Mouse (Mus musculus): ENCODE results near the gene Scp2. TPM values are rescaled to one million over a fixed set of nuclear protein-coding genes. Genes with fewer than 3 reads are reported as not detected.

The Scp2 gene
- polyA plus RNA-seq, 1 experiment from 2014 or later = 311 TPM

- Histone ChIP-seq H3K36me3 (no peaks in the 10 kb centered on the region), H3K4me3 (no peak overlapping the region), H3K4me2 (no peak overlapping the region), H3K27me3 (peaks cover 22% of the 10 kb centered on the region), H3K9me3 (no peaks in the 10 kb centered on the region), H3K9ac (no peak overlapping the region), H3K4me1 (peaks cover 18% of the 10 kb centered on the region), H3K27ac (no peak overlapping the region)
- 16% methylated on average over 3 of the region's 3 CpGs for WGBS
- no peak for ATAC-seq (ENCODE audit: borderline replicate concordance, extremely low read depth, low FRiP score, low TSS enrichment)
Observed at GRCm38 (mm10) chr4:108026193-108026592, 118.6 kb downstream of the Scp2 start.

GRCm38 (mm10) chr4:108025269-108025668 is 119.5 kb downstream of the Scp2 start:
- Histone ChIP-seq H3K27me3 (peaks cover 13% of the 10 kb centered on the region), H3K9ac (no peak overlapping the region), H3K4me2 (peak overlapping the region; percentile 37), H3K9me3 (no peaks in the 10 kb centered on the region), H3K27ac (no peak overlapping the region), H3K4me1 (peaks cover 12% of the 10 kb centered on the region), H3K36me3 (no peaks in the 10 kb centered on the region), H3K4me3 (0 out of 2 replicates have a peak overlapping the region, but pooled peaks have one; percentile 6)
- peak; percentile 62; the same call in 1 of the 2 replicates for ATAC-seq (ENCODE audit: borderline replicate concordance, extremely low read depth, low FRiP score, low TSS enrichment)
- WGBS = 8% methylated on average over 10 of the region's 10 CpGs

DNA sequence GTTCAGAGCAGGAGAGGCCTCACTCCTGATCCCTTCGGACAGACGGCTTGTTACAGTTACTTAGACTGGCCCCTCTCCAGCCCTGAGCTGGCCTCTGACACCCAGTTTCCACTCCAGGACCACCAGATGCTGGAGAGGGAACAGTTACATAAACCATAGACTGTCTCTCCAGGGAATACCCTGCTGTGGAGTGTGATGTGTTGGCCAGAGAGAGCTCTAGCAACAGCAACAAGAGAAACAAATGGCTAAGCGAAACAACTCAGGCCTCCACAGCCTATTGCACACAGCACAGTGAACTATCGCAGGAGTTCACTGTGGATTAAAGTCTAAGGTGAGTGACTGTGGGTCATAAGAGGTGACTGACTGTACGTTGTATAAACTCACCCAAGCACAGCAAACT is 120.2 kb downstream of the Scp2 start:
- H3K9me3 ChIP-seq = no peaks in the 10 kb centered on the region
- no peak overlapping the region for H3K4me2 ChIP-seq
- no peak overlapping the region for H3K9ac ChIP-seq
- no peak for ATAC-seq (ENCODE audit: borderline replicate concordance, extremely low read depth, low FRiP score, low TSS enrichment)
- H3K27ac ChIP-seq = peak overlapping the region; percentile 58
- peaks cover 7% of the 10 kb centered on the region; the same call in 1 of the 2 replicates for H3K27me3 ChIP-seq
- H3K4me3 ChIP-seq = no peak overlapping the region
- 49% methylated on average over 5 of the region's 5 CpGs for WGBS
- peaks cover 12% of the 10 kb centered on the region for H3K4me1 ChIP-seq
- H3K36me3 ChIP-seq = no peaks in the 10 kb centered on the region

GRCm38 (mm10) chr4:108023186-108023585 is 121.6 kb downstream of the Scp2 start:
- ATAC-seq (ENCODE audit: borderline replicate concordance, extremely low read depth, low FRiP score, low TSS enrichment) = no peak
- Histone ChIP-seq H3K36me3 (no peaks in the 10 kb centered on the region), H3K9ac (no peak overlapping the region), H3K9me3 (no peaks in the 10 kb centered on the region), H3K4me3 (no peak overlapping the region), H3K27me3 (no peaks in the 10 kb centered on the region), H3K27ac (no peak overlapping the region), H3K4me2 (no peak overlapping the region), H3K4me1 (peaks cover 12% of the 10 kb centered on the region)
- WGBS = 75% methylated on average over 4 of the region's 4 CpGs

GRCm38 (mm10) chr4:108020178-108020577 is 124.6 kb downstream of the Scp2 start:
- ATAC-seq (ENCODE audit: borderline replicate concordance, extremely low read depth, low FRiP score, low TSS enrichment) = no peak
- no peaks in the 10 kb centered on the region for H3K36me3 ChIP-seq
- no peak overlapping the region for H3K27ac ChIP-seq
- no peak overlapping the region for H3K9ac ChIP-seq
- H3K9me3 ChIP-seq = no peaks in the 10 kb centered on the region
- H3K4me3 ChIP-seq = no peak overlapping the region
- H3K4me1 ChIP-seq = peaks cover 6% of the 10 kb centered on the region; the same call in 1 of the 2 replicates
- H3K27me3 ChIP-seq = no peaks in the 10 kb centered on the region
- no peak overlapping the region for H3K4me2 ChIP-seq
- 80% methylated on average over 6 of the region's 6 CpGs for WGBS

GRCm38 (mm10) chr4:108018961-108019921 is 125.6 kb downstream of the Scp2 start:
- no peak for ATAC-seq (ENCODE audit: borderline replicate concordance, extremely low read depth, low FRiP score, low TSS enrichment)
- Histone ChIP-seq H3K9ac (no peak overlapping the region), H3K4me2 (no peak overlapping the region), H3K27me3 (no peaks in the 10 kb centered on the region), H3K4me3 (no peak overlapping the region), H3K36me3 (no peaks in the 10 kb centered on the region), H3K4me1 (peaks cover 5% of the 10 kb centered on the region; the same call in 1 of the 2 replicates), H3K27ac (no peak overlapping the region), H3K9me3 (no peaks in the 10 kb centered on the region)
- WGBS = 47% methylated on average over 13 of the region's 14 CpGs

DNA sequence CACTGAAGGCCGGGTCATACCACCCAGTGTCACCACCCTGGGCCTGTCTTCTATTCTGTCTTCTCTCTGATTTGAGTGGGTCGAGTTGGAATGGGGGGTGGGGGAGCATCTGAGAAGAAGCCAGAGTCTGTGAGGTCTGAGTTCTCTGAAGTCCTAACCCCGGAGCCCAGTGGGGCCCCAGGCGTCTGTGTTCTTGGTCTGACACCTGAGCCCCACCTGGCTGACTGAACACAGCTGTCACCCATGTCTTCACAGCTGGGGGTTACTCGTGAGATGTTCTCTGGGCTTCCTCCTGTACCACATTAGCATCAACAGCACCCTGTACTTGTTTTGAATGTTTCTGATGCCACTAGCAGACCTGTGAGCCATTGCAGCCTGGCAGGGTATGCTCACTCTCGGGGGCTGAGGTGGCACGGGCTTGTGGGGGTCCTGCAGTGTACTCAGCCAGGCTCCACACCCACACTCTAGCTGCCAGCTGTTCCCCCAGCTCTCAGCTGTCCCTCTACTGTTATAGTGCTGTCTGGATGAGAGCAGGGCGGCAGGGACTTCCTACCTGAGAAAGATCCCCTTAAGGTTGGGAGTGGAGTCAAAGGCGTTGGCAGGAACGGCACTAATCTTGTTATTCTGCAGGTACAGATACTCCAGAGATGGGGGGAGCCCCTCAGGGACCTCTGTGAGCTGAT is 126.4 kb downstream of the Scp2 start:
- no peaks in the 10 kb centered on the region for H3K9me3 ChIP-seq
- no peak for ATAC-seq (ENCODE audit: borderline replicate concordance, extremely low read depth, low FRiP score, low TSS enrichment)
- no peak overlapping the region for H3K27ac ChIP-seq
- no peak overlapping the region for H3K9ac ChIP-seq
- H3K4me1 ChIP-seq = peaks cover 5% of the 10 kb centered on the region; the same call in 1 of the 2 replicates
- WGBS = 34% methylated on average over 10 of the region's 10 CpGs
- no peak overlapping the region for H3K4me3 ChIP-seq
- no peaks in the 10 kb centered on the region for H3K36me3 ChIP-seq
- no peak overlapping the region for H3K4me2 ChIP-seq
- H3K27me3 ChIP-seq = no peaks in the 10 kb centered on the region

GRCm38 (mm10) chr4:108017839-108018238 is 127.0 kb downstream of the Scp2 start:
- Histone ChIP-seq H3K4me3 (no peak overlapping the region), H3K27ac (no peak overlapping the region), H3K36me3 (no peaks in the 10 kb centered on the region), H3K4me2 (no peak overlapping the region), H3K9ac (no peak overlapping the region), H3K4me1 (peaks cover 5% of the 10 kb centered on the region; the same call in 1 of the 2 replicates), H3K27me3 (no peaks in the 10 kb centered on the region), H3K9me3 (no peaks in the 10 kb centered on the region)
- WGBS = 73% methylated on average over 7 of the region's 7 CpGs
- no peak for ATAC-seq (ENCODE audit: borderline replicate concordance, extremely low read depth, low FRiP score, low TSS enrichment)

DNA sequence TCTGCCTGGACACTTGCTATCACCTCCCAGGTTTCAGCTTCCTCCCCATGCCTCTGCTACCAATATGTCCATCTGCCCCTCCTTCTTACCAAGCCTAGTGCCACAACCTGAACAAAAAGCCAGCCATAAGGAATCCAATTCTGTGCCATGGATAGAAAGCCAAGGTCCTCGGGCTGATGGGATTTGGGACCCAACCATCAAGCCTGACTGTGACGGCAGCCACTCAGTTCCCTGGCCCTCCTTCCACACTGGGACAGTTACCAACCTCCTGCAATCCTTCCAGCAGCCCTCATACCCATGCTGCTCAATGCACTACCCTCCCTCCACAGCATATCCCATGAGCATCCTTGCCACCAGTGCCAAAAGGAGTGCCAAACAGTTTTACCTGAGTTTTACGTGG is 128.5 kb downstream of the Scp2 start:
- no peak overlapping the region for H3K27ac ChIP-seq
- WGBS = 79% methylated on average over 3 of the region's 3 CpGs
- no peaks in the 10 kb centered on the region for H3K36me3 ChIP-seq
- ATAC-seq (ENCODE audit: borderline replicate concordance, extremely low read depth, low FRiP score, low TSS enrichment) = no peak
- H3K27me3 ChIP-seq = no peaks in the 10 kb centered on the region
- H3K4me3 ChIP-seq = no peak overlapping the region
- peaks cover 5% of the 10 kb centered on the region; the same call in 1 of the 2 replicates for H3K4me1 ChIP-seq
- H3K9me3 ChIP-seq = no peaks in the 10 kb centered on the region
- H3K9ac ChIP-seq = no peak overlapping the region
- no peak overlapping the region for H3K4me2 ChIP-seq

DNA sequence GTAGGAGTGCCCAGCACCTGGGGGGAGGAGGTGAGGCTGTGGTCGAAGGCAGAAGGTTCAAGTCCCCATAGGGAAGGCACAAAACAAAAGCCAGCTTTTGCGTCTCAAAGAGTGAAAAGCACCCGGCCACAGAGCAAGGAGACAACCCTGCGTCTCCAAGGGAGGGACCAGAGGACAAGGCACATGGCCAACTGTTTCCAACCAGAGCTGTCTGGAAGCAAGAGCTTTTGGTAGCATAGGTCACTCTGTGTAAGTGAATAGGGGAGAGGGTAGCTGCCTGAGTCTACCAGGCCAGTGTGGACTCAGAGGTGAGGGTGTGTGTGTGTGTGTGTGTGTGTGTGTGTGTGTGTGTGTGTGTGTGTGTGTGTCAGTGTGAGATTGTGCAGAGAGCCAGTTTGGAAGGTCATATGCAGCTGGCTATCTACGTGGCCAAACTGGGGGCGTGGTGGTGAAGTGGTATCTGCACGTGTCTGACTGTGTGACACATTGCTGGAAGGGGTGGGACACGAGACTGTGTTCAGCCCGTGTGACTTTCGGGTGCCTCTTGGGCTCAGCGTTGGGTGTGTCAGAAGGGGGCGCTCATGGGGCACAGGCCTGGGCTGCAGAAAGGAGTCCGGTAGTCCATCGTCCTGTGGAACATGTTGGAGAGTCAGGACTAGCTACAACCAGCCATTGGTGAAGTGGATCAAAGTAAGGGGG is 129.6 kb downstream of the Scp2 start:
- Histone ChIP-seq H3K27ac (no peak overlapping the region), H3K27me3 (no peaks in the 10 kb centered on the region), H3K4me3 (no peak overlapping the region), H3K4me1 (peaks cover 5% of the 10 kb centered on the region; the same call in 1 of the 2 replicates), H3K4me2 (no peak overlapping the region), H3K9ac (no peak overlapping the region), H3K9me3 (no peaks in the 10 kb centered on the region), H3K36me3 (no peaks in the 10 kb centered on the region)
- WGBS = 61% methylated on average over 14 of the region's 14 CpGs
- ATAC-seq (ENCODE audit: borderline replicate concordance, extremely low read depth, low FRiP score, low TSS enrichment) = no peak

- ATAC-seq (ENCODE audit: borderline replicate concordance, extremely low read depth, low FRiP score, low TSS enrichment) = no peak
- WGBS = 75% methylated on average over 2 of the region's 2 CpGs
- Histone ChIP-seq H3K36me3 (no peaks in the 10 kb centered on the region), H3K27me3 (no peaks in the 10 kb centered on the region), H3K27ac (no peak overlapping the region), H3K4me3 (no peak overlapping the region), H3K4me2 (no peak overlapping the region), H3K4me1 (peaks cover 5% of the 10 kb centered on the region; the same call in 1 of the 2 replicates), H3K9ac (no peak overlapping the region), H3K9me3 (no peaks in the 10 kb centered on the region)
Observed at GRCm38 (mm10) chr4:108014466-108014865, 130.3 kb downstream of the Scp2 start.

All from lung, embryonic 15.5 days (tissue).